Mouse (Mus musculus): ENCODE data around the gene Olfr1054. TPM values are rescaled to one million over a fixed set of nuclear protein-coding genes. Genes with fewer than 3 reads are reported as not detected.

Olfr1054 gene
- polyA plus RNA-seq, 1 experiment from 2014 or later, result not detected

Other genes with a start within 250 kb of the Olfr1054 start
- gene Olfr1037, start 248.0 kb downstream of the Olfr1054 start, polyA plus RNA-seq (2014; fragmentation: Nextera tagmentation; extraction: Ambion mirVana), result not detected in 2 replicates
- not detected in 2 replicates for gene Olfr1039, start 199.5 kb downstream of the Olfr1054 start, polyA plus RNA-seq (2014; fragmentation: Nextera tagmentation; extraction: Ambion mirVana)
- not detected in 2 replicates for gene Olfr1040, start 188.7 kb downstream of the Olfr1054 start, polyA plus RNA-seq (2014; fragmentation: Nextera tagmentation; extraction: Ambion mirVana)
- not detected in 2 replicates for gene Olfr1042, start 173.6 kb downstream of the Olfr1054 start, polyA plus RNA-seq (2014; fragmentation: Nextera tagmentation; extraction: Ambion mirVana)
- gene Olfr1043, start 167.9 kb downstream of the Olfr1054 start, polyA plus RNA-seq (2014; fragmentation: Nextera tagmentation; extraction: Ambion mirVana), result not detected in 2 replicates
- gene Olfr1044, start 157.6 kb downstream of the Olfr1054 start, polyA plus RNA-seq (2014; fragmentation: Nextera tagmentation; extraction: Ambion mirVana), result not detected in 2 replicates
- gene Olfr52, start 149.8 kb downstream of the Olfr1054 start, polyA plus RNA-seq (2014; fragmentation: Nextera tagmentation; extraction: Ambion mirVana), result not detected in 2 replicates
- gene Olfr1045, start 132.4 kb downstream of the Olfr1054 start, polyA plus RNA-seq (2014; fragmentation: Nextera tagmentation; extraction: Ambion mirVana), result not detected in 2 replicates
- not detected in 2 replicates for gene Olfr1046, start 116.1 kb downstream of the Olfr1054 start, polyA plus RNA-seq (2014; fragmentation: Nextera tagmentation; extraction: Ambion mirVana)
- not detected in 2 replicates for gene Olfr1047, start 104.0 kb downstream of the Olfr1054 start, polyA plus RNA-seq (2014; fragmentation: Nextera tagmentation; extraction: Ambion mirVana)
- not detected in 2 replicates for gene Olfr1048, start 95.1 kb downstream of the Olfr1054 start, polyA plus RNA-seq (2014; fragmentation: Nextera tagmentation; extraction: Ambion mirVana)
- gene Olfr1049, start 77.1 kb downstream of the Olfr1054 start, polyA plus RNA-seq (2014; fragmentation: Nextera tagmentation; extraction: Ambion mirVana), result not detected in 2 replicates
- gene Olfr1051, start 56.3 kb downstream of the Olfr1054 start, polyA plus RNA-seq (2014; fragmentation: Nextera tagmentation; extraction: Ambion mirVana), result not detected in 2 replicates
- gene Olfr1052, start 43.0 kb downstream of the Olfr1054 start, polyA plus RNA-seq (2014; fragmentation: Nextera tagmentation; extraction: Ambion mirVana), result not detected in 2 replicates
- not detected in 2 replicates for gene Olfr1053, start 20.1 kb downstream of the Olfr1054 start, polyA plus RNA-seq (2014; fragmentation: Nextera tagmentation; extraction: Ambion mirVana)
- not detected in 2 replicates for gene Olfr1055, start 14.9 kb upstream of the Olfr1054 start, polyA plus RNA-seq (2014; fragmentation: Nextera tagmentation; extraction: Ambion mirVana)
- not detected in 2 replicates for gene Olfr1056, start 27.0 kb upstream of the Olfr1054 start, polyA plus RNA-seq (2014; fragmentation: Nextera tagmentation; extraction: Ambion mirVana)
- not detected in 2 replicates for gene Olfr1057, start 43.0 kb upstream of the Olfr1054 start, polyA plus RNA-seq (2014; fragmentation: Nextera tagmentation; extraction: Ambion mirVana)
- gene Olfr1058, start 53.1 kb upstream of the Olfr1054 start, polyA plus RNA-seq (2014; fragmentation: Nextera tagmentation; extraction: Ambion mirVana), result not detected in 2 replicates
- not detected in 2 replicates for gene Olfr1061, start 78.6 kb upstream of the Olfr1054 start, polyA plus RNA-seq (2014; fragmentation: Nextera tagmentation; extraction: Ambion mirVana)
- not detected in 2 replicates for gene Olfr1062, start 91.3 kb upstream of the Olfr1054 start, polyA plus RNA-seq (2014; fragmentation: Nextera tagmentation; extraction: Ambion mirVana)
- gene Olfr1065, start 115.2 kb upstream of the Olfr1054 start, polyA plus RNA-seq (2014; fragmentation: Nextera tagmentation; extraction: Ambion mirVana), result not detected in 2 replicates
- gene Olfr1066, start 120.8 kb upstream of the Olfr1054 start, polyA plus RNA-seq (2014; fragmentation: Nextera tagmentation; extraction: Ambion mirVana), result not detected in 2 replicates
- not detected in 2 replicates for gene Olfr228, start 152.0 kb upstream of the Olfr1054 start, polyA plus RNA-seq (2014; fragmentation: Nextera tagmentation; extraction: Ambion mirVana)
- gene Olfr1076, start 173.0 kb upstream of the Olfr1054 start, polyA plus RNA-seq (2014; fragmentation: Nextera tagmentation; extraction: Ambion mirVana), result not detected in 2 replicates
- not detected in 2 replicates for gene Olfr1079, start 207.0 kb upstream of the Olfr1054 start, polyA plus RNA-seq (2014; fragmentation: Nextera tagmentation; extraction: Ambion mirVana)
- not detected in 2 replicates for gene Olfr1080, start 222.8 kb upstream of the Olfr1054 start, polyA plus RNA-seq (2014; fragmentation: Nextera tagmentation; extraction: Ambion mirVana)